Mouse (Mus musculus) ES-Bruce4 (cell line): ENCODE results near the gene Abhd16a.

Source experiments
- CTCF ChIP-seq: IDR thresholded peaks from one replicate; pipeline ENCODE4 v1.8.1; 2011; ENCODE audit warnings: low read depth, low read length
- EP300 ChIP-seq: IDR thresholded peaks from 2 replicates; pipeline ENCODE4 v1.6.1; 2011; ENCODE audit warnings: low read depth, low read length; ENCODE audit not compliant: insufficient read depth
- POLR2A ChIP-seq: IDR thresholded peaks from one replicate; pipeline ENCODE4 v1.8.1; 2011; ENCODE audit warnings: low read length; ENCODE audit not compliant: insufficient read depth

GRCm38 (mm10) chr17:35045807-35046680 lies 43.0 kb upstream of the Abhd16a start:
- TF ChIP-seq CTCF (no peak), POLR2A (no peak), EP300 (no peak)
